Mouse (Mus musculus): ENCODE data around the gene Lexm.

Lexm gene

DNA sequence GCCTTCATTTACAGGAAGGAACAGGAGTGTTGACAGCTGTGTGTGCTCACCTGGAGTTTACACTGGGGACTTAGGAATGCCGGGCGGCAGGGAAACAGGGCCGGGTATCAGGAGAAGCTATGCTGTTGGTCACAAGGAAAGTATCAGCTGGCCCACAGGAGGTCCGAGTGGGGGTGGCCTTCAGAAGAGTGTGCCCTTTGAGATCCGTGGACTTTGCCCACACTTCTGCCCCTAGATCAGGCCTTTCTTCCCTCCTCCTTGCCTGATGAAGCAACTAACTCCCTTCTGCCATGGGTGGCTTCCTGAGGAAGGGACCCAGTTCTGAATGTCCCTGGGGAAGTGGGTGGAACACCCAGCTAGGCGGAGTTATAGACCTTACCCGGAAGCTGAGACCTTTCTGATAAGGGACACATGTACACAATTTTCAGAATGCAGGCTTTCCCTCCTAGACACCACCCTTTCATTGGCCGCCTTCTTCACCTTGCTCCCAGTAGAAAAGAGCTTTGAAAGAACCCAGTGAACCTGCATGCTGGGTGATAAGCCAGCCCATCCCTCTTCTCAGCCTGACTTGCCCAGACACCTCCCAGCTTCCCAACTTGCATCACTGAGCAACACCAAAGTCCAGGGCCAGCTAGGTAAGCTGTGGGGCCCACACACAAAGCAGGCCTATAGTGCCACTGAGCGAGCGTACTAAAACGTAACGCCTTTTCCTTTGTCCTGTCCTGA lies 34.5 kb downstream of the Lexm start:
- no peak for DNase-seq (ENCODE audit: low read depth, low spot score)

DNA sequence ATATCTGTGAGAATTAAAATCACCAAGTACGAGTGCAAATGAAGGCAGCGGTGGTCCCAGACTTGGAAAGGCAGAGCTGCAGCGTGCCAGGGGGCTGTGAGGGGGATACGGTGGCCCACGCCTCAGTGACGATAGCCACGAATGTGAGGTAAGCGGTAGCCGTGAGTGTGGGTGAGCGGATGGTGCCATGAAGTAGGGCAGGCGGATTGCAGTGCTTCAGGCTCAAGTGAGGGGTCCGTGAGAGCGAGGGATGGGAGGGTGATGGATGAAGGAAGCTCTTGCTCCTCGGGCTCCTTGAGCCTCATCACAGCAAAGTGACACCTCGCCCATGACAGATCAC lies 35.2 kb downstream of the Lexm start:
- DNase-seq (ENCODE audit: low read depth, low spot score): no peak

DNA sequence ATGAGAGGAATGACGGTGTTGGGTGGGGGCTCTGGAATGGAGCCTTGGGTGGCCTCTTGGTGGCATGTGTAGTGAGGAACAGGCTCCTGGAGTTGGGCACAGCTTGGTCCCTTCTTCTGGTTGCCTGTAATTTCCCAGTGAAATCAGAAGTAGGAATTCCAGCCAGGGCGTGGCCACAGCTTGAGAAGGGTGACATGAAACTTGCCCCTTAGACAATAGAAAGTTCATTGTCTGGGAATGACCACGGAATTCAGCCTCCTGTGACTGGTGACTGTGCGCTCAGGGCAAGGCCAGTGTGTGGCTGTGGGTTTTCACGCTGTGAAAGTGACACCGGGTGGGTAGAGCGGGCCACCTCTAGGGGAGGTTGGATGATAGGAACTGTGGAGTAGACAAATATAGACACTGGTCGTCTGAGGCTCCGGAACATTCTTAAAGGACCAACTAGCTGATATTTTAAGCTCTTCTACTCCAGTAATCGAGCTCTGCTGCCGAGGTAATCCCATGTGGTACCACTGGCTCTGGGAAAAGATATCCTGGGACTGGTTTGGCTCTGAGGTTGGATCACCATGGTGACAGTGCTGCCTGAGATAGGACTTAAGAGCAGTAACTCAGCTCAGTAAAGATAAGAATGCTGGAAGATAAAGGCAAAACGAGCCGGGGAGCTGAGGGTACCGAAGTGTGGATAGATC lies 35.7 kb downstream of the Lexm start:
- no peak for DNase-seq (ENCODE audit: low read depth, low spot score)

DNA sequence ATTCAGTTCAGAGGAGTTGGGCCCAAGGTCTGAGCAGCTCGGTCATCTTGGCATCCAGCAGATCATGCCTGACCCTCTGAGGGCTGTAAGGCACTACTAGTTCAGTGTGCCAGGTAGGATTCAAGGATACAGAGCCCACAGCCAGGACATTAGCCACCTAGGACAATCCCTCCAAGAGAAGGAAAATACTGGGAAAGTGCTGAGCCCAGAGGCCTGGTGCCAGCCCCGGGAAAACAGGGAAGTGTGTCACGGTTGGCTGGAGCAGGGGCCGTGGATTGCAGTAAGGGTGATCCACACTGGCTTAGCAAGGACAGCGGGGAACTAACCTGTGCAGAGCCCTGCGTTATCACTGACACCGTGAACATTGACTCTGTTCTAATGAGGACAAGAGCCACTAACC lies 39.5 kb downstream of the Lexm start:
- DNase-seq (ENCODE audit: low read depth, low spot score): no peak

DNA sequence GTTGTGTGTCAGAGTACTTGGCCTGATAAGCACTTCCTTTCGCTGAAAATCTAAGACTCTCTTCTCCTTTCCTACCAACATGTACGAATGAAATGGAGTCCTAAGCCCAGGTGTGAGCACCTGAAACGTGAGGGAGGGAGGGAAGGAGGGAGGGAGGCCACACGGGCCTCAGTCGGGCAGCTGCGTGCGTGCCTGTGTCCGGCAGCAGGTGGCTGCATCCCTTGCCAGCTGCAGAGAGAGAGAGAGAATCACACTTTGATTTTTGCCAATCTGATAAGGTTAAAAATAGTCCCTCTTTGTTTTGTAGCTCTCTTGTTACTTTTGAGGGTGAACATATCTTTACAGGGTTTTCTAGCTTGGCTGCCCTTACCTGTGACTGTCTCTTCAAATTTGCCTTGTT lies 42.0 kb downstream of the Lexm start:
- DNase-seq (ENCODE audit: low read depth, low spot score): no peak

DNA sequence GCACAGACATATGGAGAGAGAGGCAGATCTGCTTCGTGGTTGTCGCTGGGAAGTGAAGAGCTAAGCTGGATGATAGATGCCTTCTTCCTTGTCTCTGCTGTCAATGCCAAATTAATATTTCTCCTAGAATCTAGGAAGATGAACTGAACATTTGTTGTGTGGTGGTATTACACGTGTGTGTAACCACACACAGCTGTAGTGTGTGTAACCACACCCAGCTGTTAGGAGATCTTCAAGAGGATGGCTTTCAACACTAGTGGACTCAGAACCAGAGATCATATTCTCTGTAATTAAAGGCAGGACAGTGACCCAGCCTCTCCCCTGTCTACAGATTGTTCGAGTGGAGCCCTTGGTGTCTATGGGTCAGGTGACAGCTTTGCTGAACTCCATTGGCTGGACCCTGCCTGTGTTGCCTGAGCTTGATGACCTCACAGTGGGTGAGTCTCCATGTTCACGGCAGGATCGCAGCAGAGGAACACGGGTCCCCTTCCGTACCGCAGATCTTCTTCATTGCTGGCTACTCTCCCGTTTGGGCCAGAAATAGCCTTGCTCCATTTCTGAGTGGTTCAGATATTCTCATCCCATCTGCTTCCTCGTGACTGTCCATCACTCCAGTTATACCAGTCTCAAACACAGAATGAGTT lies 45.8 kb downstream of the Lexm start:
- DNase-seq (ENCODE audit: low read depth, low spot score): no peak

DNA sequence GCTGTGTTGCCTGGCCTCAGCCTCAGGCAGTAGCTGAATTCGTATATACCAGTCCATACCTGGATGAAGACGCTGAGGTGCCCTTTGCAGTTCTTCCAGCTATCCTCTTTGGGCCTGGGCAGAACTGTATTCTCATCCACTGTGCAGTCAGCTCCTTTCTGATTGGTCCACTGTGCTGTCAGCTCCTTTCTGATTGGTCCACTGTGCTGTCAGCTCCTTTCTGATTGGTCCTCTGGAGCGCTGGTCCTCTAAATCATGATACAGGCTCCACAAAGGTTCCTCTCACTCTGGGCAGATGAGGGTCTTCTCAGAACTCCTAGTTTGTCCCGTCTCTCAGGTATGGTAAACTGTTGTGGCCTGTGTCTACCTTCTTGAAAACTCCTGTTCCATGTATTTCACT lies 47.4 kb downstream of the Lexm start:
- no peak for DNase-seq (ENCODE audit: low read depth, low spot score)

DNA sequence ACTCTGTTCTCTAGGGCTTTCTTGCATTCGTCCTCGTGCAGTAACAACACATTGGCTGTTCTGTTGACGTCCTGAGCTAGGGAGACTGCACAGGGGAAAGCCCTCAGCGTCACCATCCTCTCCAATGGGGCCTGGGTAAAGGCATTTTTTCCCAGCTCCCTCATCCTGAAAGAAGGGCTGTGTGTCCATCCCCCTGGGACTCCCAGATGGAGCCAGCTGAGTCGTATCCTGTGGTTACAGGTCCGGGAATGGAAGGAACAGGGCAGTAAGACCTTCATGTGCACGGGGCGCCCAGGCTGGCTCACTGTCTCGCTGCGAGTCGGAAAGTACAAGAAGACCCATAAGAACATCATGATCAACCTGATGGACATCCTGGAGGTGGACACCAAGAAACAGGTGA lies 52.9 kb downstream of the Lexm start:
- DNase-seq (ENCODE audit: low read depth, low spot score): no peak

DNA sequence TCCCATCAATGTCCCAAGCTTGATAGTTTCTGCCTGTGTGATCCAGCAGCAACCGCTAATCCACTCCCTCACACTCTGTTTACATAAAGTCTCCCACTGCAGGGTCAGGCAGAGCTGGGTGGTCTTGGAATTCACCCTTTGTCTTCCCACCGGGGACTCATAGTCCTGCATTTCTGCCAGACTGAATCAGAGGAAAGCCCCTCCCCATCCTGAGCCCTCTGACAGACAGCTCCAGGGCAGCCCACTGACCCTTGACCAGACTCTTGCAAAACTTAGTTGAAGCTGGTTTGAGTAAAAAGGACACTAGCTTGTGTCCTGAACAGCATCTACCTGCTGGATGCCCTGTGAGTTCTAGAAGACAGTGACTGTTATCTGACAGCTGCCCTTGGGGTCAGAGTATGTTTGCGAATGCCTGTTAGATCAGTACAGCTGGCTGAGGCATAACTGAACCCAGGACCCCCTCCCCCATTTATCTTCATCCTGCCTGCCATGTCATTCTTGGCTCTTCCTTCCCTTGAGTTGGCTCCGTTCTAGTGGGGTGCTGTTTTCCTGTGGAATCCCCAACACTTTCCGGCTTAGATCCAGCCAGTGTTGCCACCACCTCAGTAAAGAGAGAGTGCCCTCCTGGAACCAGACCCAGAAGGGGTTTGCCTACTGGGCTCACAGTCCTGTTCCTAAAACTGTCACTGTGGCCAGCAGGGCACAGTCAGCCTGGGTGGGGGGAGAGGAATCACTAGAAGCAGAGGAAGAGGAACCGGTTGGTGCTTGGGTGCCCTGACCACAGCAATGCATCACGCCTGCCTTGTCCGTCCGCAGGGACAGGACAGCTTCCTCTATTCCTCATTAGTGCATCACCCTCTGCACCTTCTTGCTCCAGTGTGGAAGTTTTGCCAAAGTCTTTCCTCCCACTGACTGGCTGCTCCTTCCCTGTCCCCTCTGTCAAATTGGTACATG lies 53.9 kb downstream of the Lexm start:
- DNase-seq (ENCODE audit: low read depth, low spot score): no peak

DNA sequence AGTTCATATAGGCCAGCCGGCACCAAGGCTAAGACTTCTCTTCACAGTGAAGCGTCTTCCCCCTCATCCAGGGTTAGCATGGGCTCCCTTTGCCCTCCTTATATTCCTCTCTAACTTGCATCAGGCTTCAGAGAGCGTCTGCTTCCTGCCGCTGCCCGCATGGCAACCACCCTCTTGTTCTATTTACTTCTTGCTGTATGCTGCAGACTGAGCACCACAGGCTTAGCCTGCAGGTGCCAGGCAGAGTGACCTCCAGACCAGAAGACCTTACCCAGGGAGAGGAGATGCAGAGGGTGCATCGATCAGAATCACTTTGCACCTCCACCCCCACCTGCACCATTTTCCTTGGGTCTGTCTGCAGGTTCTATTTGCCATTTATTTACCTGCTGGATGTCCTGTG lies 55.0 kb downstream of the Lexm start:
- peak; percentile 25 for DNase-seq (ENCODE audit: low read depth, low spot score)

DNA sequence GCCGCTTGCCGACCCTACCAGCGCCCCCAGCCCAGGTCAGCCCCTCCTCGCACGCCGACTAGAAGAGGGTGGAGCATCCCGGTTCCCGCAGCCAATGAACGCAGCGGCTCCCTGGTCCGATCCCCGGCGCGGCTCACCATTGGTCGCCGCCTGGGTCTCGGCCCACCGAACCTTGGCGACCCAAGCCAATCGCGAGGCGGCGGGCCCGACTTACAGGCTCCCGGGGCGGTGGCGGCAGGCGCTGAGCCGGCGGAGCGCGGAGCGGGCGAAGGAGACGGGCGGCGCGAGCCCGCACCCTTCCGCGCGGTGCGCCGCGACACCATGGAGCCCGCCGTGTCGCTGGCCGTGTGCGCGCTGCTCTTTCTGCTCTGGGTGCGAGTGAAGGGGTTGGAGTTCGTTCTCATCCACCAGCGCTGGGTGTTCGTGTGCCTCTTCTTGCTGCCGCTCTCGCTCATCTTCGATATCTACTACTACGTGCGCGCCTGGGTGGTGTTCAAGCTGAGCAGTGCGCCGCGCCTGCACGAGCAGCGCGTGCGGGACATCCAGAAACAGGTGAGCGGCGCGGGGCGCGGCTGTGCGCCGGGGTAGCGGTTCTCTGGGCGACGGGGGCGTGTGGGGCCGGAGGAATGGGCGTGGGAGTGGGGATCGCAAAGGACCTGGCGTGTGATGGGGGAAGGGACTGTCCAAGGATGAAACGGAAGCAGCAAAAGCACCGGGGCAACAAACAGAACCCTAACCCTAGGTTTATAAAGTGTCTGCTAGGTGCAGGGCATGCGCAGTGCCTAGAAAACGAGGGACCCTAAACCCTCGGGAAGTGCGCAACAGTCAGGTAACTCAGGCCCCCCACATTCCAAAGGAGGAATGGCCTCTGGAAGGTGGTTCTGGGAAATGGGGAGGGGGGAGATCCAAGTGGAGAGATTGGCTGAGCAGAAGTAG lies 55.9 kb downstream of the Lexm start, which contains the start of gene Dhcr24:
Gene Dhcr24, plus strand, starts transcription at position 193 of the 936 bp plus-strand sequence.
- DNase-seq (ENCODE audit: low read depth, low spot score): peak; percentile 93

DNA sequence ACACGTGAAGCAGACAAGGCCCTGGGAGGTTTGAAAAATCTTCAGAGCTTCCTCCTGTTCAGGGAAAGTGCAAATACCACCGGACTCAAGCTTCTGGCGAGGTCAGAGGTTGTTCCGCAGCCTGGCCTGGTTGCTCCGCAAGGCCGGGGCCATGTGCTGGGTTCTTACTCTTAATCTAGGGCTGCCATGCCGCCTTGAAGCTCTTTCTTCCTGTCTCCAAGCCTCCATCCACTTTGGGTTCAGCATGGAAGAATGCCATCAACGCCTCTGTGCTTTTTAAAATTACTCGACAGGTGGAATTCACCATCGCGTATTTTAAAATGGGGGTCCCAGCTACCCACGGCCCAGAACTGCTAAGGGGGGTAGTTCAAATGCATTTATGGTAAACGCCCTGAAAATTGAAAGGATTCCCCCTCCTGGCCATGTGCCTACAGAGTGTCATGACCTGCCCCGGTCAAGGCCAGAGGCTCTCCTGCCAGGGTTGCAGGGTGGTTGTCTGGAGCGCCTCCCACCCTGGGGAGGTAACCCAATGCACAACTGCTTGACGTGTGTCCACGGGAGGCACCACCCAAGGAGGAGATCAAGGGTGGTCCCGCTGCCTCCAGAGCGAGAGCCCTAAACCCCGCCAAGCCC lies 56.7 kb downstream of the Lexm start:
- peak; percentile 29 for DNase-seq (ENCODE audit: low read depth, low spot score)

DNA sequence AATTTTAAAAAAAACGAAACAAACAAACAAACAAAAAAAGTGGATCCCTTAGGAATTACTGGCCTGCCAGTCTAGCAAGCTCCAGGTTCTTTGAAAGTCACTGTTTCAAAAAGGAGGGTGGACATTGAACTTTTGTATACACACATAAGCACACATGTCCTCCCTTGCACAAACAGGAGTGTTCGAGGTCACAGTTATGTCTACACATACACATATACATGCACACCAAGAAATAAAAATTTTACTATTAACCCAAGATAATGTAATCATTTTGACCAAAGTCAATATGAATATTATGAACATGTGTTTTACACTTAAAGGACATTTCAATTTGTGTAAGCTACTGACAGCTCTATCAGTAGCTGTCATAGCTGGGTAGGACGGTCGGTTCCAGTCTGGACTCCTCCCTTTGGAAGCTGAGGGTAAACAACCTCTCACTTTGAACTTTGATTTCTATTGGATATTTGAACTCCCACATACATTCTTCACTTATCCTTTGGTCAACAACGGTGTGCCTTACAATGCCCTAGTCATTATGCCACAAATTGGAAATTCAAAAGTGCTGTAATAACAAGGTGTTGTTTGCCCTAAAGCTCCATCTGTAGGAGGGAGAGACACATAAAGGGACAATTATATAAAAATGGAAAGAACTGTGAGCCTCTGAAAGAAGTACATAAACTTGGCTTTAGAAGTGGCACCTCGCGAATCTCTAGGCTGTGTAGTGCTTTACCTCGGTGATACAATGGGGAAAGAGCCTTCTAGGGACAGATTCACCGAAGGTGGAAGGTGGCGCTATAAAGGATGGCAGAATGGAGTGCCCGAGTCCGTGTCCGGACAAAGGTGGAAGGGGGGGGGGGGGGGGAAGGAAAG lies 57.5 kb downstream of the Lexm start:
- no peak for DNase-seq (ENCODE audit: low read depth, low spot score)

DNA sequence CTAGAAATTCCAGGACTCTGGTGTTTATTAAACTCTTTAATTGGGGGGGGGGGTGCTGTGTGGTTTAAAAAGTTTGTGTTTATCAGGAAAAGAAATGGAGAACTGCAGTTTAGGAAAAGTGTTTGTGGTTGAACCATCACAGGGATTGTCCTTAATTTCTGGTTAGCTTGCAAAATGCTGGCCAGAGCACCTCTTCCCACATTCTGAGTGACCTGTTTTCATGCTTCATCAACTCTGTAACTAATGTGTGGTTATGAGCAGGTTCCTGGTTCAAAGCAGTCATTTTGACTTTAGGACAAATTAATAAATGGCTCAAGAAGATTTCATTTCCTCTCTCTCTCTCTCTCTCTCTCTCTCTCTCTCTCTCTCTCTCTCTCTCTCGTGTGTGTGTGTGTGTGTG lies 59.1 kb downstream of the Lexm start:
- DNase-seq (ENCODE audit: low read depth, low spot score): no peak

DNA sequence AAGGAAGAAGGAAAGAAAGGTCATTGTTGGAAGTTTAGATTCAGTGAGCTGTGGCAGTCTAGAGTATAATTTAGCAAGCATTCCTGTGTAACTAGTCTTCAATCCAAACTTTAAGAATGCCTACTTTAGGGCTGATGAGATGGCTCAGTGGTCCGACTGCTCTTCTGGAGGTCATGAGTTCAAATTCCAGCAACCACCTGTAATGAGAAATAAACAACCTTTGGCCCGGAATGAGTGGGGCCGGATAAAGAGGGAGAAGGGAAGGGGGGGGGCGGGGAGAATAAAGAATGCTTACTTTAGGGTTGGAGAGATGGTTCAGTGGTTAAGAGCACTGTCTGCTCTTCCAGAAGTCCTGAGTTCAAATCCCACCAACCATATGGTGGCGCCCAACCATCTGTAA lies 59.8 kb downstream of the Lexm start:
- DNase-seq (ENCODE audit: low read depth, low spot score): no peak

DNA sequence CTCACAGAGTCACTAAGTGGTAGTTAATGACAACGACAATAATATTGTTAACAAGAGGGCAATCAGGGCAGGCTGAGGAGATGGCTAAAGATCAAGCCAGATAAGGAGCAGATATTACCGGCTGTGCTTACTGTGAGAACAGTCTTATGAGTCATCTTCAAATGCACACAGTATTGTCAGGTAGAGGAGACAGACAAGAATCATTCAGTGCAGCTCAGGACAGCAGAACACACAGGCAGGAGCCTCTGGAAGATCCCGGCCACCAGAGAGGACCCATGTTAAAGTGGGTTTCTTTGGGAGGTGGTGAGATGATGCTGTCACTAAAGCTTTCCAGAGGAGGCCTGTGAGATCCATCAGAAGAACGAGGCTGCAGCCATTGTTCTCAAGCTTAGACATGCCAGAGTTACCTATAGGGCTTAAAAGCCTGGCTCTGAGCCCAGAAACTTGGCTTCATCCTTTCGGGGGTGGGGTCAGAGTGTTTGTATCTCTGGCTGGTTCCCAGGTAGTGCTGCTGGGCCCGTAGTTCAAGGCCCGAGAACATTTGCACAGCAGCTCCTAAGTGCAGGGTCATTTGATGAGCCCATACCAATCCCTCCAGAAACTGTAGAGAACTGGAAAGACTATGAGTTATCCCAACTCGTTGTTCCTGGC lies 66.4 kb downstream of the Lexm start:
- no peak for DNase-seq (ENCODE audit: low read depth, low spot score)

DNA sequence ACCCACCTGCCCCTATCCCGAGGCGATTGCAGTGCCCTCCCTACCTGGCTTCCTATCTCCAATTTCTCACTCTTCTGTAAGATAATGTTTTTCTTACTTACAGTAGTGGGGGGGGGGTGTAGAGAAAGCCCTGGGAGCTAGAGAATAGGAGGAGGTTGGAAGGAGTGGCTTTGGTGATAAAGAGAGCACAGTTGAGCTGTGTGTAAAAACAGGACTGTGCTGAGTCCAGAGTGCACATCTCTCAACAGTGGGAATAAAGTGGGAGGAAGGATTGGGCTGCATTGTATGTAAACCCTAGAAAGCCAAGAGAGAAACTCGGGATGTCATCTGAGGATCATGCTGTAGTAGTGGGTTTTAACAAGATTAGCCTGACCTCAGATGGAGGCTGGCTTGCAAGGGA lies 68.9 kb downstream of the Lexm start:
- DNase-seq (ENCODE audit: low read depth, low spot score): no peak

DNA sequence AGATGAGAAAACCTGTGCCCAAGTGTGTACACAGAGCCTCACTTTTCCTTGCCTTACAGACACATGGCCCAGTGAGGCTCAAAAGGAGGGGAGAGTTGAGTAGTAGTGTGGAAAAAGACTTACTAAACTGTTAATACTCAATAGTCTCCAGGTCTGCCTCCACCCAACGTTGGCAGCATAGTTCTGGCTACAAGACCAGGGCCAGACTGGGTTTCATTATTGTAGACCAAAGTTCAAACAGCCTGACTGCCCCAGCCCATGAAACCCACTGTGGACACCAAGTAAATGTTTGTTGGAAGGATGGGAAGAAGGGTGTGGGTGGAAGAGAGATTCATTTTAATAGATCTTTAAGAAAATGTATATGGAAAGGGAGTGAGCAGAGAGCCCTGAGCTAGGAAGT lies 70.1 kb downstream of the Lexm start:
- DNase-seq (ENCODE audit: low read depth, low spot score): no peak

Data from CD4-positive, CD25-positive, alpha-beta regulatory T cell, adult 2 months (primary cell).